Mouse (Mus musculus): ENCODE results near the gene 1700030K09Rik.

1700030K09Rik gene

GRCm38 (mm10) chr8:72459881-72460533 is 16.3 kb downstream of the 1700030K09Rik start:
- no peak for DNase-seq (ENCODE audit: low read depth)

- DNase-seq (ENCODE audit: low read depth): no peak
Measured at GRCm38 (mm10) chr8:72464211-72464610, 20.5 kb downstream of the 1700030K09Rik start.

- DNase-seq (ENCODE audit: low read depth): no peak
Measured at GRCm38 (mm10) chr8:72469243-72469642, 25.6 kb downstream of the 1700030K09Rik start.

- DNase-seq (ENCODE audit: low read depth): no peak
Measured at GRCm38 (mm10) chr8:72469984-72470383, 26.3 kb downstream of the 1700030K09Rik start.

- DNase-seq (ENCODE audit: low read depth): no peak
Measured at GRCm38 (mm10) chr8:72470684-72471083, 27.0 kb downstream of the 1700030K09Rik start.

GRCm38 (mm10) chr8:72474826-72475546 is 31.3 kb downstream of the 1700030K09Rik start, which contains the start of gene Cherp:
Cherp (minus strand) TSS chr8:72475226.
- peak; percentile 99 for DNase-seq (ENCODE audit: low read depth)

- no peak for DNase-seq (ENCODE audit: low read depth)
Measured at GRCm38 (mm10) chr8:72485456-72486199, 41.9 kb downstream of the 1700030K09Rik start.

- no peak for DNase-seq (ENCODE audit: low read depth)
Measured at GRCm38 (mm10) chr8:72487014-72487413, 43.3 kb downstream of the 1700030K09Rik start.

- DNase-seq (ENCODE audit: low read depth): no peak
Measured at GRCm38 (mm10) chr8:72491017-72491416, 47.3 kb downstream of the 1700030K09Rik start.

- DNase-seq (ENCODE audit: low read depth): no peak
Measured at GRCm38 (mm10) chr8:72491680-72492621, 48.3 kb downstream of the 1700030K09Rik start, which contains the start of gene Slc35e1. Slc35e1 (minus strand) TSS chr8:72492614.

- DNase-seq (ENCODE audit: low read depth): peak; percentile 98
Measured at GRCm38 (mm10) chr8:72492622-72493081, 49.0 kb downstream of the 1700030K09Rik start.

- no peak for DNase-seq (ENCODE audit: low read depth)
Measured at GRCm38 (mm10) chr8:72493381-72493780, 49.7 kb downstream of the 1700030K09Rik start.

GRCm38 (mm10) chr8:72495411-72496111 is 51.9 kb downstream of the 1700030K09Rik start:
- DNase-seq (ENCODE audit: low read depth): no peak

GRCm38 (mm10) chr8:72496217-72496616 is 52.5 kb downstream of the 1700030K09Rik start:
- no peak for DNase-seq (ENCODE audit: low read depth)

GRCm38 (mm10) chr8:72497911-72498310 is 54.2 kb downstream of the 1700030K09Rik start:
- no peak for DNase-seq (ENCODE audit: low read depth)

GRCm38 (mm10) chr8:72498527-72498926 is 54.8 kb downstream of the 1700030K09Rik start:
- DNase-seq (ENCODE audit: low read depth): no peak

GRCm38 (mm10) chr8:72499521-72500284 is 56.0 kb downstream of the 1700030K09Rik start:
- no peak for DNase-seq (ENCODE audit: low read depth)

GRCm38 (mm10) chr8:72500521-72500931 is 56.8 kb downstream of the 1700030K09Rik start:
- no peak for DNase-seq (ENCODE audit: low read depth)

GRCm38 (mm10) chr8:72504137-72504536 is 60.5 kb downstream of the 1700030K09Rik start:
- no peak for DNase-seq (ENCODE audit: low read depth)
